Mouse (Mus musculus): ENCODE data around the gene Slc5a1. TPM values are rescaled to one million over a fixed set of nuclear protein-coding genes. Genes with fewer than 3 reads are reported as not detected.
A peak's percentile ranks its signal among the peaks of the same experiment; 100 is the strongest.

Gene Slc5a1
- total and polyA plus RNA-seq, 3 experiments: 0.20 to 0.47 (median 0.31) TPM

- intact Hi-C loops (cut with DNase I): loop anchor here (5.0 to 10.0 kb wide), 2 partner anchors 242 to 385 kb away; no protein-coding TSS in a partner anchor
- H3K36me3 ChIP-seq (ENCODE audit: control insufficient read depth, insufficient read depth, low read length): no peaks in the 10 kb centered on the region
- WGBS: 32% methylated on average over 1 of the region's 1 CpGs
- no peak overlapping the region for H3K4me3 ChIP-seq
- no peak overlapping the region for H3K27ac ChIP-seq
- H3K9ac ChIP-seq (ENCODE audit: low read depth, low read length): no peak overlapping the region
- no peaks in the 10 kb centered on the region for H3K79me2 ChIP-seq (replicated peaks; ENCODE audit: control insufficient read depth, insufficient read depth, low read length)
- no peak for TF ChIP-seq POLR2A (IDR thresholded peaks at IDR 0.05; ENCODE audit: insufficient read depth, low read depth, low read length)
- H3K27me3 ChIP-seq (ENCODE audit: control insufficient read depth, insufficient read depth, low read length): no peaks in the 10 kb centered on the region; the same call in 1 of the 2 replicates
- DNase-seq: no peak
- no peaks in the 10 kb centered on the region for H3K4me1 ChIP-seq (ENCODE audit: control insufficient read depth, insufficient read depth, low read length)
These were observed 96.1 kb downstream of the Slc5a1 start for GRCm38 (mm10) chr5:33200071-33200470.

- no peak overlapping the region for H3K4me3 ChIP-seq
- TF ChIP-seq EP300 (IDR thresholded peaks at IDR 0.05; ENCODE audit: insufficient read depth, low read depth, low read length): no peak
- no peak for TF ChIP-seq CTCF (IDR thresholded peaks at IDR 0.05)
- H3K79me2 ChIP-seq (replicated peaks; ENCODE audit: control insufficient read depth, insufficient read depth, low read length): no peaks in the 10 kb centered on the region
- intact Hi-C loops (cut with DNase I): loop anchor here (2.0 to 10.0 kb wide), 3 partner anchors 177 to 383 kb away; partner anchors contain the start of gene Uvssa
- H3K4me1 ChIP-seq (ENCODE audit: control insufficient read depth, insufficient read depth, low read length): no peaks in the 10 kb centered on the region
- no peaks in the 10 kb centered on the region; the same call in 1 of the 2 replicates for H3K27me3 ChIP-seq (ENCODE audit: control insufficient read depth, insufficient read depth, low read length)
- DNase-seq: no peak
- H3K9ac ChIP-seq (ENCODE audit: low read depth, low read length): no peak overlapping the region
- WGBS: 34% methylated on average over 13 of the region's 13 CpGs
- H3K36me3 ChIP-seq (ENCODE audit: control insufficient read depth, insufficient read depth, low read length): no peaks in the 10 kb centered on the region
- no peak overlapping the region for H3K27ac ChIP-seq
These were observed 97.7 kb downstream of the Slc5a1 start for GRCm38 (mm10) chr5:33201697-33202096.

- Histone ChIP-seq H3K79me2 (replicated peaks; ENCODE audit: control insufficient read depth, insufficient read depth, low read length) (no peaks in the 10 kb centered on the region), H3K36me3 (ENCODE audit: control insufficient read depth, insufficient read depth, low read length) (no peaks in the 10 kb centered on the region), H3K4me1 (ENCODE audit: control insufficient read depth, insufficient read depth, low read length) (no peaks in the 10 kb centered on the region), H3K27ac (no peak overlapping the region), H3K27me3 (ENCODE audit: control insufficient read depth, insufficient read depth, low read length) (no peaks in the 10 kb centered on the region; the same call in 1 of the 2 replicates), H3K4me3 (no peak overlapping the region), H3K9ac (ENCODE audit: low read depth, low read length) (no peak overlapping the region)
- intact Hi-C loops (cut with DNase I): loop anchor here (1.0 to 10.0 kb wide), 6 partner anchors 45 to 382 kb away; partner anchors contain the start of gene Uvssa
- 78% methylated on average over 13 of the region's 13 CpGs for WGBS
- no peak for TF ChIP-seq POLR2A (IDR thresholded peaks at IDR 0.05; ENCODE audit: insufficient read depth, low read depth, low read length)
- no peak for TF ChIP-seq EP300 (IDR thresholded peaks at IDR 0.05; ENCODE audit: insufficient read depth, low read depth, low read length)
- TF ChIP-seq CTCF (IDR thresholded peaks at IDR 0.05): no peak
- DNase-seq: no peak
These were observed 98.6 kb downstream of the Slc5a1 start for GRCm38 (mm10) chr5:33202516-33203170.

GRCm38 (mm10) chr5:33203171-33203565, 99.1 kb downstream of the Slc5a1 start:
- Histone ChIP-seq H3K27ac (no peak overlapping the region), H3K9ac (ENCODE audit: low read depth, low read length) (no peak overlapping the region), H3K27me3 (ENCODE audit: control insufficient read depth, insufficient read depth, low read length) (no peaks in the 10 kb centered on the region; the same call in 1 of the 2 replicates), H3K36me3 (ENCODE audit: control insufficient read depth, insufficient read depth, low read length) (no peaks in the 10 kb centered on the region), H3K4me1 (ENCODE audit: control insufficient read depth, insufficient read depth, low read length) (no peaks in the 10 kb centered on the region), H3K79me2 (replicated peaks; ENCODE audit: control insufficient read depth, insufficient read depth, low read length) (no peaks in the 10 kb centered on the region), H3K4me3 (no peak overlapping the region)
- WGBS: 65% methylated on average over 6 of the region's 6 CpGs
- TF ChIP-seq CTCF (IDR thresholded peaks at IDR 0.05) (no peak), POLR2A (IDR thresholded peaks at IDR 0.05; ENCODE audit: insufficient read depth, low read depth, low read length) (no peak), EP300 (IDR thresholded peaks at IDR 0.05; ENCODE audit: insufficient read depth, low read depth, low read length) (no peak)
- intact Hi-C loops (cut with DNase I): loop anchor here (1.0 to 10.0 kb wide), 6 partner anchors 44 to 382 kb away; partner anchors contain the start of gene Uvssa
- DNase-seq: no peak

GRCm38 (mm10) chr5:33203691-33204242, 99.7 kb downstream of the Slc5a1 start:
- Histone ChIP-seq H3K9ac (ENCODE audit: low read depth, low read length) (no peak overlapping the region; the same call in 1 of the 2 replicates), H3K27me3 (ENCODE audit: control insufficient read depth, insufficient read depth, low read length) (no peaks in the 10 kb centered on the region; the same call in 1 of the 2 replicates), H3K4me1 (ENCODE audit: control insufficient read depth, insufficient read depth, low read length) (no peaks in the 10 kb centered on the region), H3K36me3 (ENCODE audit: control insufficient read depth, insufficient read depth, low read length) (no peaks in the 10 kb centered on the region), H3K27ac (no peak overlapping the region), H3K79me2 (replicated peaks; ENCODE audit: control insufficient read depth, insufficient read depth, low read length) (no peaks in the 10 kb centered on the region), H3K4me3 (no peak overlapping the region)
- intact Hi-C loops (cut with DNase I): loop anchor here (1.0 to 10.0 kb wide), 6 partner anchors 44 to 381 kb away; partner anchors contain the start of gene Uvssa
- WGBS: 11% methylated on average over 9 of the region's 9 CpGs
- DNase-seq: peak; percentile 76 to 85
- TF ChIP-seq EP300 (IDR thresholded peaks at IDR 0.05; ENCODE audit: insufficient read depth, low read depth, low read length) (peak; percentile 96), POLR2A (IDR thresholded peaks at IDR 0.05; ENCODE audit: insufficient read depth, low read depth, low read length) (no peak), CTCF (IDR thresholded peaks at IDR 0.05) (peak; percentile 97)

GRCm38 (mm10) chr5:33204284-33204683, 100.3 kb downstream of the Slc5a1 start:
- WGBS: 75% methylated on average over 7 of the region's 7 CpGs
- Histone ChIP-seq H3K27me3 (ENCODE audit: control insufficient read depth, insufficient read depth, low read length) (no peaks in the 10 kb centered on the region; the same call in 1 of the 2 replicates), H3K4me3 (no peak overlapping the region), H3K4me1 (ENCODE audit: control insufficient read depth, insufficient read depth, low read length) (no peaks in the 10 kb centered on the region), H3K27ac (no peak overlapping the region), H3K36me3 (ENCODE audit: control insufficient read depth, insufficient read depth, low read length) (no peaks in the 10 kb centered on the region), H3K79me2 (replicated peaks; ENCODE audit: control insufficient read depth, insufficient read depth, low read length) (no peaks in the 10 kb centered on the region), H3K9ac (ENCODE audit: low read depth, low read length) (no peak overlapping the region)
- DNase-seq: no peak
- TF ChIP-seq CTCF (IDR thresholded peaks at IDR 0.05): no peak
- no peak for TF ChIP-seq POLR2A (IDR thresholded peaks at IDR 0.05; ENCODE audit: insufficient read depth, low read depth, low read length)
- TF ChIP-seq EP300 (IDR thresholded peaks at IDR 0.05; ENCODE audit: insufficient read depth, low read depth, low read length): no peak
- intact Hi-C loops (cut with DNase I): loop anchor here (5.0 to 10.0 kb wide), 2 partner anchors 238 to 381 kb away; no protein-coding TSS in a partner anchor
